In the genomic region with DNA sequence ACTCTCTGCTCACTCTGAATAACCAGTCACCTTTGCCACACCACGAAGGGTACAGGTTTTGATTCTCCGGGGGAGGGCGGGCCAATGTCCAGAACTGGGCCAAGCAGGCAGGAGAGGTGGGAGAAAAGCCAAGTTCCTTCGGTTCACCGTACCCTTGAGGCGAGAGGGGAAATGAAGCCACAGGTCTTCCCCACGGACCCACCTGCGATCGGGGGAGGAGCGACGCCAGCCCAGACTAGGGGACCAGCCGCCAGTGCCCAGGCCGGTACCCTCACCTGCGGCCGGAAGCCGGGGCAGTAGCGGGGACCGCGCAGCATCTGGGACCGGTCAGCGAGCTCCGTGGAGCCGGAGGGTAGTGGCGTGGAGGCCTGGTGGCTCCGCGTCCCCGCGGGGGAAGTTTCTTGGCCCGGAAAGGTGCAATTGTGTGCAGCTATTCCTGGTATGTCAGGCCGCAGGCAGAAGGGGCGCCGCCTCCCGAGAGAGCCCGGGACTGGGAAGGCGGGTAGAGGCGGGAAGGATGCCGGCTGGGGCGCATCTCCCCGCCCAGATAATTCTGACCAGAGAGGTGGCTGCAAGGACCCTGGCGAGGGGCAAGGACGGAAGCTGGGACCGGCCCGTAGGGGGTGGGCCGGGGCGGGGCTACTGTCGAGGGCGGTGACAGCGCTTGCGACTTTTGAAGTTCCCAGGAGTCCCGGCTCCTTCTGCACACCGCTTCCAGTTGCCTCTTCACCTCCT, we compare ENCODE assay signal across 8 mouse cellular contexts. TPM values are rescaled to one million over a fixed set of nuclear protein-coding genes. Genes with fewer than 3 reads are reported as not detected.
DNase-seq lines count a peak whose midpoint lies in the region; ATAC-seq lines count a peak whose summit lies in the region.

Gene Gm9922 (minus strand): TSS at position 578 of the 735 bp plus-strand sequence.
Gene Lmo7 (plus strand): TSS at position 721 of the 735 bp plus-strand sequence.

- no peaks in the 10 kb centered on the region; the same call in 1 of the 2 replicates for H3K4me1 ChIP-seq in embryonic facial prominence, embryonic 14.5 days (ENCODE audit: control insufficient read depth, insufficient read depth, low read length)
- H3K4me1 ChIP-seq in heart, embryonic 12.5 days (replicated peaks), result peaks cover 21% of the 10 kb centered on the region
- H3K4me1 ChIP-seq in kidney, embryonic 15.5 days, result peaks cover 18% of the 10 kb centered on the region
- no peaks in the 10 kb centered on the region; the same call in 1 of the 2 replicates for H3K4me1 ChIP-seq in liver, embryonic 16.5 days (ENCODE audit: control insufficient read depth, low read depth, low read length)
- H3K4me1 ChIP-seq in neural tube, embryonic 12.5 days, result peaks cover 11% of the 10 kb centered on the region

- H3K27me3 ChIP-seq in embryonic facial prominence, embryonic 14.5 days (replicated peaks; ENCODE audit: control insufficient read depth, insufficient read depth, low read length), result peaks cover 13% of the 10 kb centered on the region
- H3K27me3 ChIP-seq in heart, embryonic 12.5 days (replicated peaks), result peaks cover 5% of the 10 kb centered on the region; the same call in 1 of the 2 replicates
- peaks cover 25% of the 10 kb centered on the region; the same call in 1 of the 2 replicates for H3K27me3 ChIP-seq in kidney, embryonic 15.5 days
- peaks cover 37% of the 10 kb centered on the region for H3K27me3 ChIP-seq in liver, embryonic 16.5 days (ENCODE audit: control insufficient read depth, insufficient read depth, low read depth, low read length)
- H3K27me3 ChIP-seq in neural tube, embryonic 12.5 days (replicated peaks), result peaks cover 29% of the 10 kb centered on the region

- peak within 1 kb of the TSS; percentile 74 for H3K9ac ChIP-seq in embryonic facial prominence, embryonic 14.5 days (ENCODE audit: low read depth, low read length)
- peak within 1 kb of the TSS; percentile 87 for H3K9ac ChIP-seq in heart, embryonic 12.5 days
- peak within 1 kb of the TSS; percentile 59 for H3K9ac ChIP-seq in kidney, embryonic 15.5 days
- peak within 1 kb of the TSS; percentile 34; the same call in 1 of the 2 replicates for H3K9ac ChIP-seq in liver, embryonic 16.5 days (ENCODE audit: low read depth, low read length)
- peak within 1 kb of the TSS; percentile 50 for H3K9ac ChIP-seq in neural tube, embryonic 12.5 days

- peak; percentile 39 to 47 for DNase-seq in B cell, adult 2 months
- peak; percentile 91 for DNase-seq in adrenal gland, postnatal 10 days
- DNase-seq in embryonic facial prominence, embryonic 14.5 days (ENCODE audit: low spot score), result peak; percentile 87
- peak; percentile 23 for DNase-seq in thymus, postnatal 14 days

- peak within 1 kb of the TSS; percentile 33; the same call in 1 of the 2 replicates for H3K27ac ChIP-seq in embryonic facial prominence, embryonic 14.5 days (replicated peaks; ENCODE audit: low read depth, low read length)
- H3K27ac ChIP-seq in heart, embryonic 12.5 days (ENCODE audit: poor library complexity, severe bottlenecking), result no peak within 1 kb of the TSS
- no peak within 1 kb of the TSS for H3K27ac ChIP-seq in kidney, embryonic 15.5 days
- no peak within 1 kb of the TSS for H3K27ac ChIP-seq in liver, embryonic 16.5 days (ENCODE audit: low read length)
- H3K27ac ChIP-seq in neural tube, embryonic 12.5 days, result no peak within 1 kb of the TSS

- 1% methylated on average over 35 of the region's 51 CpGs for WGBS in embryonic facial prominence, embryonic 14.5 days
- under 1% methylated on average over 51 of the region's 51 CpGs for WGBS in heart, embryonic 12.5 days
- WGBS in kidney, embryonic 15.5 days, result under 1% methylated on average over 51 of the region's 51 CpGs
- under 1% methylated on average over 51 of the region's 51 CpGs for WGBS in liver, embryonic 16.5 days (ENCODE audit: insufficient replicate concordance)
- WGBS in neural tube, embryonic 12.5 days, result under 1% methylated on average over 51 of the region's 51 CpGs

- H3K4me3 ChIP-seq in embryonic facial prominence, embryonic 14.5 days (ENCODE audit: low read depth, low read length), result peak within 1 kb of the TSS; percentile 75
- peak within 1 kb of the TSS; percentile 63 for H3K4me3 ChIP-seq in heart, embryonic 12.5 days
- peak within 1 kb of the TSS; percentile 60 for H3K4me3 ChIP-seq in kidney, embryonic 15.5 days (replicated peaks)
- H3K4me3 ChIP-seq in liver, embryonic 16.5 days (ENCODE audit: low read depth, low read length), result peak within 1 kb of the TSS; percentile 57
- H3K4me3 ChIP-seq in neural tube, embryonic 12.5 days, result peak within 1 kb of the TSS; percentile 53

- ATAC-seq in embryonic facial prominence, embryonic 14.5 days (ENCODE audit: low read depth), result peak; percentile 90
- peak; percentile 87 for ATAC-seq in heart, embryonic 12.5 days (ENCODE audit: insufficient number of reproducible peaks, low FRiP score)
- ATAC-seq in kidney, embryonic 15.5 days (replicated peaks; ENCODE audit: low FRiP score), result peak; percentile 96
- peak; percentile 59 for ATAC-seq in liver, embryonic 16.5 days (ENCODE audit: low read depth)
- ATAC-seq in neural tube, embryonic 12.5 days (ENCODE audit: low FRiP score, low read depth), result peak; percentile 87

- H3K4me2 ChIP-seq in embryonic facial prominence, embryonic 14.5 days (ENCODE audit: low read depth, low read length), result peak within 1 kb of the TSS; percentile 100
- peak within 1 kb of the TSS; percentile 98 for H3K4me2 ChIP-seq in heart, embryonic 12.5 days
- peak within 1 kb of the TSS; percentile 99 for H3K4me2 ChIP-seq in kidney, embryonic 15.5 days
- H3K4me2 ChIP-seq in liver, embryonic 16.5 days (ENCODE audit: low read depth, low read length), result peak within 1 kb of the TSS; percentile 73
- peak within 1 kb of the TSS; percentile 100 for H3K4me2 ChIP-seq in neural tube, embryonic 12.5 days (replicated peaks)

- no peaks in the 10 kb centered on the region for H3K36me3 ChIP-seq in embryonic facial prominence, embryonic 14.5 days (ENCODE audit: control insufficient read depth, insufficient read depth, low read length)
- H3K36me3 ChIP-seq in heart, embryonic 12.5 days, result no peaks in the 10 kb centered on the region
- H3K36me3 ChIP-seq in kidney, embryonic 15.5 days, result no peaks in the 10 kb centered on the region
- H3K36me3 ChIP-seq in liver, embryonic 16.5 days (ENCODE audit: control insufficient read depth, insufficient read depth), result no peaks in the 10 kb centered on the region
- no peaks in the 10 kb centered on the region for H3K36me3 ChIP-seq in neural tube, embryonic 12.5 days

- H3K9me3 ChIP-seq in embryonic facial prominence, embryonic 14.5 days (ENCODE audit: control insufficient read depth, low read length), result no peaks in the 10 kb centered on the region
- H3K9me3 ChIP-seq in heart, embryonic 12.5 days (replicated peaks), result no peaks in the 10 kb centered on the region
- no peaks in the 10 kb centered on the region for H3K9me3 ChIP-seq in kidney, embryonic 15.5 days (replicated peaks)
- H3K9me3 ChIP-seq in liver, embryonic 16.5 days (replicated peaks; ENCODE audit: control insufficient read depth, low read length), result no peaks in the 10 kb centered on the region
- H3K9me3 ChIP-seq in neural tube, embryonic 12.5 days, result no peaks in the 10 kb centered on the region

RNA-seq across cellular contexts. Expression of gene Gm9922, which starts in this region (rescaled TPM):
- 1 to 10 TPM; 4.3 to 6.4 TPM for total RNA-seq in adrenal gland, postnatal 10 days (2021)
- polyA plus RNA-seq in embryonic facial prominence, embryonic 14.5 days (2014; fragmentation: Nextera tagmentation; extraction: Ambion mirVana), result 3.9 and 4.0 TPM in 2 replicates
- 3.8 and 3.9 TPM in 2 replicates for polyA plus RNA-seq in heart, embryonic 12.5 days (2016; fragmentation: Nextera tagmentation; extraction: Ambion mirVana)
- polyA plus RNA-seq in kidney, embryonic 15.5 days (2015; fragmentation: Nextera tagmentation; extraction: Ambion mirVana), result 3.1 and 3.5 TPM in 2 replicates
- polyA plus RNA-seq in liver, embryonic 16.5 days (2015; fragmentation: Nextera tagmentation; extraction: Ambion mirVana), result not detected in 2 replicates
- 0.52 TPM in 1 of 2 replicates, not detected in the other for polyA plus RNA-seq in neural tube, embryonic 12.5 days (2016; fragmentation: Nextera tagmentation; extraction: Ambion mirVana)

RNA-seq across cellular contexts. Expression of gene Lmo7, which starts in this region (rescaled TPM):
- 10 to 100 TPM; 30.4 to 35.5 TPM for total RNA-seq in adrenal gland, postnatal 10 days (2021)
- 28.8 and 35.8 TPM in 2 replicates for polyA plus RNA-seq in embryonic facial prominence, embryonic 14.5 days (2014; fragmentation: Nextera tagmentation; extraction: Ambion mirVana)
- 186 and 195 TPM in 2 replicates for polyA plus RNA-seq in heart, embryonic 12.5 days (2016; fragmentation: Nextera tagmentation; extraction: Ambion mirVana)
- 12.2 and 16.4 TPM in 2 replicates for polyA plus RNA-seq in kidney, embryonic 15.5 days (2015; fragmentation: Nextera tagmentation; extraction: Ambion mirVana)
- 2.9 and 3.6 TPM in 2 replicates for polyA plus RNA-seq in liver, embryonic 16.5 days (2015; fragmentation: Nextera tagmentation; extraction: Ambion mirVana)
- polyA plus RNA-seq in neural tube, embryonic 12.5 days (2016; fragmentation: Nextera tagmentation; extraction: Ambion mirVana), result 2.5 and 3.3 TPM in 2 replicates

Comparison
In these comparisons a context has a peak if more than half of its experiments do, and no peak if none do; other contexts are left out.
1. DNase-seq: peak in every context shown above with its lines; median percentile 91 in adrenal gland, postnatal 10 days; 87 in embryonic facial prominence, embryonic 14.5 days; 43 in B cell, adult 2 months; 23 in thymus, postnatal 14 days.
2. H3K9ac ChIP-seq: peak in every context shown above with its lines; median percentile 87 in heart, embryonic 12.5 days; 74 in embryonic facial prominence, embryonic 14.5 days; 59 in kidney, embryonic 15.5 days; 50 in neural tube, embryonic 12.5 days; 34 in liver, embryonic 16.5 days.